In genomic region chr1:171033196-171033595, GRCm38 (mm10) we compare ENCODE assay signal across 8 mouse cellular contexts. TPM values are rescaled to one million over a fixed set of nuclear protein-coding genes. Genes with fewer than 3 reads are reported as not detected.
DNase-seq lines count a peak whose midpoint lies in the region; ATAC-seq and TF ChIP-seq lines count a peak whose summit lies in the region.

No protein-coding gene starts in this region.

- H3K4me3 ChIP-seq in left cerebral cortex, adult 2 months: peak overlapping the region; percentile 76
- peak overlapping the region; percentile 61 for H3K4me3 ChIP-seq in bone marrow, adult 2 months (replicated peaks; ENCODE audit: control insufficient read depth, low read depth, low read length)
- peak overlapping the region; percentile 58 for H3K4me3 ChIP-seq in embryonic facial prominence, embryonic 12.5 days
- H3K4me3 ChIP-seq in megakaryocyte, embryonic 14.5 days (replicated peaks): peak overlapping the region; percentile 88

- no peaks in the 10 kb centered on the region for H3K36me3 ChIP-seq in embryonic facial prominence, embryonic 12.5 days
- no peaks in the 10 kb centered on the region for H3K36me3 ChIP-seq in megakaryocyte, embryonic 14.5 days (replicated peaks; ENCODE audit: low read length)

- ATAC-seq in embryonic facial prominence, embryonic 12.5 days (ENCODE audit: insufficient number of reproducible peaks, insufficient read depth, low FRiP score, low TSS enrichment): no peak
- peak; percentile 13 for ATAC-seq in inflammation-experienced regulatory T-cells, adult 6 months

- H3K27ac ChIP-seq in left cerebral cortex, adult 2 months: no peak overlapping the region
- 0 out of 2 replicates have a peak overlapping the region, but pooled peaks have one; percentile 15 for H3K27ac ChIP-seq in bone marrow, adult 2 months (ENCODE audit: control insufficient read depth, insufficient read depth, low read depth, low read length, poor library complexity)
- H3K27ac ChIP-seq in embryonic facial prominence, embryonic 12.5 days: no peak overlapping the region

- peak; percentile 38 to 39 for DNase-seq in left cerebral cortex, adult 2 months (ENCODE audit: extremely low spot score in 1 of 2, low spot score in 2 of 2)
- no peak for DNase-seq in left cerebral cortex, postnatal 10 days (ENCODE audit: extremely low spot score in 1 of 2, low spot score in 2 of 2)
- DNase-seq in thymus, postnatal 25 days: peak; percentile 20
- DNase-seq in spleen, postnatal 4 days (ENCODE audit: low spot score in 2 of 2): no peak

- TF ChIP-seq POLR2A in bone marrow, adult 2 months (IDR thresholded peaks at IDR 0.05; ENCODE audit: borderline replicate concordance, control insufficient read depth, low read depth, low read length): no peak

- H3K9me3 ChIP-seq in embryonic facial prominence, embryonic 12.5 days: no peaks in the 10 kb centered on the region
- H3K9me3 ChIP-seq in megakaryocyte, embryonic 14.5 days: peaks cover 8% of the 10 kb centered on the region

- H3K4me1 ChIP-seq in bone marrow, adult 2 months (ENCODE audit: control insufficient read depth, insufficient read depth, low read length): no peaks in the 10 kb centered on the region
- peaks cover 6% of the 10 kb centered on the region; the same call in 1 of the 2 replicates for H3K4me1 ChIP-seq in embryonic facial prominence, embryonic 12.5 days
- peaks cover 36% of the 10 kb centered on the region for H3K4me1 ChIP-seq in megakaryocyte, embryonic 14.5 days

- peak overlapping the region; percentile 45 for H3K9ac ChIP-seq in embryonic facial prominence, embryonic 12.5 days

- under 1% methylated on average over 16 of the region's 16 CpGs for WGBS in bone marrow, adult 2 months
- WGBS in embryonic facial prominence, embryonic 12.5 days: under 1% methylated on average over 16 of the region's 16 CpGs

- TF ChIP-seq CTCF in left cerebral cortex, adult 2 months (IDR thresholded peaks at IDR 0.05): no peak
- TF ChIP-seq CTCF in bone marrow, adult 2 months (IDR thresholded peaks at IDR 0.05; ENCODE audit: control insufficient read depth, insufficient read depth, low read length): no peak

- peaks cover 51% of the 10 kb centered on the region for H3K27me3 ChIP-seq in embryonic facial prominence, embryonic 12.5 days
- H3K27me3 ChIP-seq in megakaryocyte, embryonic 14.5 days (replicated peaks): peaks cover 50% of the 10 kb centered on the region

- peak overlapping the region; percentile 83 for H3K4me2 ChIP-seq in embryonic facial prominence, embryonic 12.5 days (replicated peaks)

- intact Hi-C loops in left cerebral cortex, adult 2 months (cut with DNase I): loop anchor here (2.0 kb wide), 1 partner anchor 36 kb away; no protein-coding TSS in a partner anchor
- intact Hi-C loops in left cerebral cortex, postnatal 10 days (cut with DNase I): no loop called here

RNA-seq across cellular contexts. Expression of gene Fcgr4, which starts 14.5 kb away (rescaled TPM):
- under 1 TPM in 1 of 2 experiments, not detected in 1; 0.36 TPM for total RNA-seq in left cerebral cortex, adult 2 months (2021)
- not detected for total RNA-seq in left cerebral cortex, postnatal 10 days (2021)
- 10.4 and 24.3 TPM in 2 replicates for polyA plus RNA-seq in bone marrow, adult 2 months (2011; ENCODE audit: insufficient read depth, insufficient read length, low replicate concordance, missing spikeins)
- 0.13 TPM in 1 of 2 replicates, not detected in the other for polyA plus RNA-seq in embryonic facial prominence, embryonic 12.5 days (2016; fragmentation: Nextera tagmentation; extraction: Ambion mirVana)
- polyA plus RNA-seq in inflammation-experienced regulatory T-cells, adult 6 months (2017; shearing (Covaris generic)): not detected
- 0.07 TPM in 1 of 2 replicates, not detected in the other for polyA plus RNA-seq in megakaryocyte, embryonic 14.5 days (2012; ENCODE audit: insufficient read depth, low replicate concordance)

RNA-seq across cellular contexts. Expression of gene Fcgr3, which starts 31.5 kb away (rescaled TPM):
- total RNA-seq in left cerebral cortex, adult 2 months (2021): 10 to 100 TPM; 11.6 to 14.3 TPM
- total RNA-seq in left cerebral cortex, postnatal 10 days (2021): 10 to 100 TPM; 12.5 to 14.2 TPM
- polyA plus RNA-seq in bone marrow, adult 2 months (2011; ENCODE audit: insufficient read depth, insufficient read length, low replicate concordance, missing spikeins): 18.2 and 56.7 TPM in 2 replicates
- 6.0 and 6.5 TPM in 2 replicates for polyA plus RNA-seq in embryonic facial prominence, embryonic 12.5 days (2016; fragmentation: Nextera tagmentation; extraction: Ambion mirVana)
- polyA plus RNA-seq in inflammation-experienced regulatory T-cells, adult 6 months (2017; shearing (Covaris generic)): 1 to 10 TPM in 1 of 3 experiments, under 1 TPM in 1, not detected in 1; 0.98 to 1.5 TPM
- polyA plus RNA-seq in megakaryocyte, embryonic 14.5 days (2012; ENCODE audit: insufficient read depth, low replicate concordance): 9.2 TPM in 1 of 2 replicates, not detected in the other

RNA-seq across cellular contexts. Expression of gene Fcgr2b, which starts 56.8 kb away (rescaled TPM):
- 1 to 10 TPM; 4.7 to 5.0 TPM for total RNA-seq in left cerebral cortex, adult 2 months (2021)
- 1 to 10 TPM; 3.8 to 5.4 TPM for total RNA-seq in left cerebral cortex, postnatal 10 days (2021)
- polyA plus RNA-seq in bone marrow, adult 2 months (2011; ENCODE audit: insufficient read depth, insufficient read length, low replicate concordance, missing spikeins): 23.0 and 75.4 TPM in 2 replicates
- polyA plus RNA-seq in embryonic facial prominence, embryonic 12.5 days (2016; fragmentation: Nextera tagmentation; extraction: Ambion mirVana): 0.32 and 0.38 TPM in 2 replicates
- 1 to 10 TPM in 2 of 3 experiments, under 1 TPM in 1; 0.70 to 1.4 (median 1.2) TPM for polyA plus RNA-seq in inflammation-experienced regulatory T-cells, adult 6 months (2017; shearing (Covaris generic))
- 17.6 TPM in 1 of 2 replicates, not detected in the other for polyA plus RNA-seq in megakaryocyte, embryonic 14.5 days (2012; ENCODE audit: insufficient read depth, low replicate concordance)

Comparison
In these comparisons a context has a peak if more than half of its experiments do, and no peak if none do; other contexts are left out.
1. DNase-seq: peak in left cerebral cortex, adult 2 months (2 of 2) and thymus, postnatal 25 days (single experiment); none in left cerebral cortex, postnatal 10 days (0 of 2) and spleen, postnatal 4 days (0 of 2).
2. Peak in every context shown above with its lines, with median percentiles within 50 percentile points of each other: H3K4me3 ChIP-seq.